Mouse (Mus musculus) hindbrain, embryonic 13.5 days (tissue): ENCODE data around the gene Eef1akmt1. TPM values are rescaled to one million over a fixed set of nuclear protein-coding genes. Genes with fewer than 3 reads are reported as not detected.
A peak's percentile ranks its signal among the peaks of the same experiment; 100 is the strongest.

Experiments used
- ATAC-seq: fragments of 200-750 bp; cut with Nextera tagmentation; 2 replicates; pipeline ENCODE4 v1.8.0; 2017; ENCODE audit warnings: moderate TSS enrichment; ENCODE audit not compliant: low FRiP score
- H3K27ac ChIP-seq: fragments of 300-500 bp; sonication (generic); 2 replicates; pipeline ENCODE4 v1.5.1; 2015; ENCODE audit warnings: inconsistent platforms, mild to moderate bottlenecking, moderate library complexity
- H3K27me3 ChIP-seq: fragments of 300-500 bp; sonication (generic); 2 replicates; pipeline ENCODE4 v1.6.1; 2015; ENCODE audit warnings: mild to moderate bottlenecking, inconsistent platforms
- H3K36me3 ChIP-seq: fragments of 300-500 bp; sonication (generic); 2 replicates; pipeline ENCODE4 v1.6.1; 2015; ENCODE audit warnings: mild to moderate bottlenecking, inconsistent platforms
- H3K4me1 ChIP-seq: fragments of 300-500 bp; sonication (generic); replicated peaks from 2 replicates; pipeline ENCODE4 v1.6.1; 2015; ENCODE audit warnings: inconsistent platforms
- H3K4me2 ChIP-seq: fragments of 300-500 bp; sonication (generic); 2 replicates; pipeline ENCODE4 v1.6.1; 2015; ENCODE audit warnings: inconsistent platforms, mild to moderate bottlenecking, moderate library complexity
- H3K4me3 ChIP-seq: fragments of 300-500 bp; sonication (generic); 2 replicates; pipeline ENCODE4 v1.5.1; 2015; ENCODE audit warnings: mild to moderate bottlenecking, inconsistent platforms
- H3K9ac ChIP-seq: fragments of 300-500 bp; sonication (generic); 2 replicates; pipeline ENCODE4 v1.6.1; 2015; ENCODE audit warnings: mild to moderate bottlenecking, inconsistent platforms
- H3K9me3 ChIP-seq: fragments of 300-500 bp; sonication (generic); 2 replicates; pipeline ENCODE4 v1.6.1; 2016; ENCODE audit warnings: inconsistent platforms
- WGBS: fragments of 180-500 bp; shearing (Covaris S2); methylation state at CpG from one replicate; pipeline ENCODE4 v1.1.7; 2015; 5-methylcytosine and 5-hydroxymethylcytosine counted together
- polyA plus RNA-seq: library from polyadenylated mRNA; unstranded; fragments of >200 nt; fragmentation: Nextera tagmentation; extraction: Ambion mirVana; gene quantifications from 2 replicates; pipeline ENCODE4 v1.2.1, GENCODE M21; 2015

Eef1akmt1 gene
- polyA plus RNA-seq, 1 experiment from 2014 or later = 95.1 TPM

DNA sequence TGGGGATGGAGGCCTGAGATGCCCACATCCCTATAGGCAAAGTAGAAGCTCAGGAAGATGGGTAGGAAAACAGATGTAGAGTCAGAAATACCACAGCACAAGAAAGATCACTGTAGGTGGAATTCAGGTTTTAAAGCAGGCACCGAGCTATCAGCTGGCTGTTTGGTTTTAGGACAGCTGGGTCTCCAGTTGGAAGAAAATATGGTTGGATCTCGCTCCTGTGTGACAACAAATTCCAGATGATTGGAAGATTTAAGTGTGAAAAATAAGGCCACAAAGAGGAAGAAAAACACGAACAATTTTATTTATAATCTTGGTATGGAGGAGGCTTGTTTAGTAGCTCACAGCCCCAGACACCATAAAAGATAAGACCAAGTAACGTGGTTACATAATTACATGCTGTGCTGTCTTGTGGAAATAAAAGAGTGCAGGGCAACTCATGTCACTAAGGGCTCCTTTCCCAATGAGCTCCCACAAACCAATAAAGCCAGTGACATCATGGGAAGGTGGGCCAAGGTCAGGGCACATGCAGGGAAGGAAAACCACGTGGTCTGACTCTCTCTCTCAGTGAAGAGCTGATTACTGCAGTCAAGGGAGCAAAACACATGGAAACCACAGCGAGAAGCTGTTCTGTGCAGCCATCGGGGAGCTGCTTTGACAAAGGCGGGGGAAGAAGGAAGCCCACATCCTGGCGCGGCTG lies 42.2 kb downstream of the Eef1akmt1 start:
- Histone ChIP-seq H3K27ac (no peak overlapping the region), H3K27me3 (peaks cover 32% of the 10 kb centered on the region), H3K9me3 (no peaks in the 10 kb centered on the region), H3K4me1 (peaks cover 27% of the 10 kb centered on the region), H3K4me2 (no peak overlapping the region), H3K4me3 (no peak overlapping the region), H3K36me3 (no peaks in the 10 kb centered on the region), H3K9ac (no peak overlapping the region)
- no peak for ATAC-seq
- 55% methylated on average over 10 of the region's 10 CpGs for WGBS

DNA sequence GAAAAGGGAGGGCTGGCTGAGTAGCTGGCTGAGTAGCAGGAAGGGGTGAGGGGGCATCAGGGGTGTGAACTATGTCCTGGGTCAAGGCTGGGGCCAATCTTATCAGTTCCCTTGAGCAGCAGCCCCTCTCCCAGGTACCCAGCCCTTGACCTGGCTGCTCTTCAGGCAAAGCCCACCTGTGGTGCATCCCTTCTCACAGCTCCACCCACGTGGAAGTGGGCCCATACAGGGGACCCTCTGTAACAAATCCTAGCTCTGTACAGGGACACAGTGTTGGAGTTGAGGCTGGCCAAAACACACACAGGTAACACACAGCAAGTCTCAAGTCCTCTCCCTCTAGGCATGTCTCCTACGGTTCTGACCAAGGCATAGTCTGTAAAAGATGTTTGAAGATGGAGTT lies 43.8 kb downstream of the Eef1akmt1 start:
- ATAC-seq = no peak
- H3K4me2 ChIP-seq = no peak overlapping the region
- no peak overlapping the region for H3K4me3 ChIP-seq
- no peaks in the 10 kb centered on the region for H3K9me3 ChIP-seq
- peaks cover 25% of the 10 kb centered on the region for H3K4me1 ChIP-seq
- no peak overlapping the region for H3K27ac ChIP-seq
- 50% methylated on average over 2 of the region's 2 CpGs for WGBS
- no peak overlapping the region for H3K9ac ChIP-seq
- peaks cover 33% of the 10 kb centered on the region for H3K27me3 ChIP-seq
- no peaks in the 10 kb centered on the region for H3K36me3 ChIP-seq

DNA sequence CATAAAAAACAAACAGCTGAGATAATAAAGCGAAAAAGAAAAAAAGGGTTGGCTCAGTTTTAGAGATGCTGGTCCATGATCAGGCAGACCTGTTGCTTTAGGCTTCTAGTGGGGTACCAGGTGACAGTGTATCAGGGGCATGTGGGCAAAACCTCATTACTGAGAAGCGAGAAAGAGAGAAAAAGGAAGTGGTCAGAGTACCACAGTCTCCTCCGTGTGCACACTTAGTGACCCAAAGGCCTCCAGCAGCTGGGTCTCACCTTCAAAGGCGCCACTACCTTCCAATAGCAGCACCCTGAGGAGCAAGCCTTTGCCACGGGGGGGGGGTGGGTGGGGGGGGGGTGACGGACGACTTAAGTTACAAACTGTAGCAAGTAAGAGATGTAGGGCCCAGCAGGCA lies 44.3 kb downstream of the Eef1akmt1 start:
- WGBS = 38% methylated on average over 7 of the region's 7 CpGs
- Histone ChIP-seq H3K9me3 (no peaks in the 10 kb centered on the region), H3K36me3 (no peaks in the 10 kb centered on the region), H3K27me3 (peaks cover 33% of the 10 kb centered on the region), H3K27ac (no peak overlapping the region), H3K4me1 (peaks cover 25% of the 10 kb centered on the region), H3K4me3 (no peak overlapping the region), H3K9ac (no peak overlapping the region), H3K4me2 (no peak overlapping the region)
- ATAC-seq = no peak

DNA sequence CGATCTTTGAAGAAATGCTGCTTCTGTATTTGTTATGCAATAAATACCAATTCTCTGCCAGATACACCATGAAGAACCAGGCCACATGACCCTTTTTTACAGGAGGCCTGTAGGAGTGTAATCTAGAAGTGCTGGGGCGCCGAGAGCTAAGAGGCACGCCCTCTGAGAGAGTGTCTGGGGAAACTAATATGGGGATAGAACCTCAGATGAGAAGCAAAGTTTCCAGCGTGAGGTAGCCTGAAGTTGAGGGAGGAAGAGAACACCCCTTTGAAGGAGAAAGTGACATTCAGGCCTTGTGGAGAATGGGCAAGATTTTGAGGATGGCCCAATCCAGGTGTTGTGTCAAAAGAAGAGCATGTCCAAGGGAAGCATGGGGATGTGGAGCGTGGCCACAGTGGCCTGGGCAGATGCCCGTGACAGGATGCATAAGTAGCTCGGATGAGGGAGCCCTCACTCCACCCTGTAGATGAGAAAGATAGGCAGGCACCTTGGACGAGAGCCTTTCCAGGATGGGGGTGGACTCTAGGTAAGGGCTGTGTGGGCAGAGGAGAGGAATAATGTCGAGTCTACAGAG lies 45.3 kb downstream of the Eef1akmt1 start:
- Histone ChIP-seq H3K4me2 (peak overlapping the region; percentile 82), H3K9ac (peak overlapping the region; percentile 84), H3K27ac (no peak overlapping the region), H3K36me3 (no peaks in the 10 kb centered on the region), H3K27me3 (peaks cover 30% of the 10 kb centered on the region), H3K9me3 (no peaks in the 10 kb centered on the region), H3K4me1 (peaks cover 25% of the 10 kb centered on the region), H3K4me3 (peak overlapping the region; percentile 78)
- 62% methylated on average over 10 of the region's 10 CpGs for WGBS
- ATAC-seq = peak; percentile 20

GRCm38 (mm10) chr14:57525388-57526049 lies 45.9 kb downstream of the Eef1akmt1 start:
- peak; percentile 87 for ATAC-seq
- Histone ChIP-seq H3K36me3 (no peaks in the 10 kb centered on the region), H3K4me3 (peak overlapping the region; percentile 78), H3K27ac (peak overlapping the region; percentile 79), H3K9me3 (no peaks in the 10 kb centered on the region), H3K27me3 (peaks cover 30% of the 10 kb centered on the region), H3K9ac (peak overlapping the region; percentile 84), H3K4me1 (peaks cover 25% of the 10 kb centered on the region), H3K4me2 (peak overlapping the region; percentile 82)
- 1% methylated on average over 43 of the region's 60 CpGs for WGBS

DNA sequence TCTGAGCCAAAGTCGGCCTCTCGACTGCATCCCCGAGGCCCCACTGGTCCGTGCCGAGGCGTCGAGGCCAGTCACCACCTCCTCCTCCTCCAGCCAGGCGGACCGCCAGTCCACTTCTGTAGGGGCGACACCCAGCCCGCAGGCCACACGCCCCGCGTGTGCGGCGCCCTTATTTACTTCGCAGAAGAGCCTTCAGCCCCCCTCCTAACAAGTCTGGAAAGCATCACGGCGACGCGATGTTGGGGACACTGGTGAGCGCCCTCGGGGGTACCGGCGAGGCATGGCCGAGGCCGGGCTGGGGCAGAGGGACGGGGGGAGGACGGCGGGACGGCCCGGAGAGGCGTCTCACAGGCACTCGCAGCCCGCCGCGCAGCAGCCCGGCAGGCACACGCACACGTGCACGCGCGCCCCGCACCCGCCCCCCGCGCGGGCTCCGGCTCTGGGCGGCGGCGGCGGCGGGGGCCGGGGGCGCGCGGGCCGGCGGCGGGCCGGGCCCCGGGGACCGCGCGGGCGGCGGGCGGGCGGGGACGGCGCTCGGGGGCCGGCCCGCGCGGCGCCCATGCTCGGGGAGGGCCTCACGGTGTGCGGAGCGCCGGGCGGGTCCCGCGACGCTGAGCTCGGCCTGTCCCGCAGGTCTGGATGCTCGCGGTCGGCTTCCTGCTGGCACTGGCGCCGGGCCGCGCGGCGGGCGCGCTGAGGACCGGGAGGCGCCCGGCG lies 46.6 kb downstream of the Eef1akmt1 start, which contains the start of gene Il17d:
Il17d (plus strand) TSS at position 107 of the 717 bp plus-strand sequence.
- peaks cover 30% of the 10 kb centered on the region for H3K27me3 ChIP-seq
- no peaks in the 10 kb centered on the region for H3K36me3 ChIP-seq
- under 1% methylated on average over 32 of the region's 104 CpGs for WGBS

DNA sequence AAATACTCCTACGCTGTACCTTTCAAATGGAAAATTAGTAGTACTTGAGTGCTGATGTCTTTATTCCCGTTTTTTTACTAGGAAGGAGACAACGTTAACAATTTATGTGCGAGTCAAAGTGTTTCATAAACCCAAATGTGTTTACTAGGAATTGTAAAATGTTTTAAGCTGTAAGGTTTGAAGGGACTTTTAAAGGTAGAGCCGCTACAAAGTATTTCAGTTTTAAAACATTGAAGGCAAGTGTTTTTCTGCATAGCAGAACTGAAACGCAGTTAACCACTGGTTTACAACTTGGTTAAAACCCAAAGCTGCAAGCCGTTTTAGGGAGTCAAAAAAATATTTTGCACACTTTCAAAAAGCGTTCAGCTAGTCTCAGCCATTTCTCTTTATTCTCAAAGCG lies 47.6 kb downstream of the Eef1akmt1 start:
- Histone ChIP-seq H3K9ac (no peak overlapping the region), H3K27me3 (peaks cover 30% of the 10 kb centered on the region), H3K4me1 (peaks cover 21% of the 10 kb centered on the region), H3K9me3 (no peaks in the 10 kb centered on the region), H3K4me2 (no peak overlapping the region), H3K4me3 (no peak overlapping the region), H3K27ac (no peak overlapping the region), H3K36me3 (no peaks in the 10 kb centered on the region)
- 91% methylated on average over 9 of the region's 9 CpGs for WGBS
- no peak for ATAC-seq

More for the DNA sequence above, 46.6 kb downstream of the Eef1akmt1 start, which contains the start of gene Il17d:
- ATAC-seq = peak; percentile 55
- Histone ChIP-seq H3K9me3 (no peaks in the 10 kb centered on the region), H3K4me2 (peak within 1 kb of the TSS; percentile 82), H3K4me3 (peak within 1 kb of the TSS; percentile 78), H3K4me1 (peaks cover 25% of the 10 kb centered on the region), H3K9ac (peak within 1 kb of the TSS; percentile 84), H3K27ac (peak within 1 kb of the TSS; percentile 79)

- Histone ChIP-seq H3K4me3 (no peak overlapping the region), H3K27ac (no peak overlapping the region), H3K27me3 (no peaks in the 10 kb centered on the region), H3K9ac (no peak overlapping the region), H3K4me2 (no peak overlapping the region), H3K36me3 (peaks cover 8% of the 10 kb centered on the region), H3K9me3 (no peaks in the 10 kb centered on the region), H3K4me1 (no peaks in the 10 kb centered on the region)
- no peak for ATAC-seq
- WGBS = 88% methylated on average over 7 of the region's 7 CpGs
These were observed 54.4 kb downstream of the Eef1akmt1 start for GRCm38 (mm10) chr14:57517001-57517400.

DNA sequence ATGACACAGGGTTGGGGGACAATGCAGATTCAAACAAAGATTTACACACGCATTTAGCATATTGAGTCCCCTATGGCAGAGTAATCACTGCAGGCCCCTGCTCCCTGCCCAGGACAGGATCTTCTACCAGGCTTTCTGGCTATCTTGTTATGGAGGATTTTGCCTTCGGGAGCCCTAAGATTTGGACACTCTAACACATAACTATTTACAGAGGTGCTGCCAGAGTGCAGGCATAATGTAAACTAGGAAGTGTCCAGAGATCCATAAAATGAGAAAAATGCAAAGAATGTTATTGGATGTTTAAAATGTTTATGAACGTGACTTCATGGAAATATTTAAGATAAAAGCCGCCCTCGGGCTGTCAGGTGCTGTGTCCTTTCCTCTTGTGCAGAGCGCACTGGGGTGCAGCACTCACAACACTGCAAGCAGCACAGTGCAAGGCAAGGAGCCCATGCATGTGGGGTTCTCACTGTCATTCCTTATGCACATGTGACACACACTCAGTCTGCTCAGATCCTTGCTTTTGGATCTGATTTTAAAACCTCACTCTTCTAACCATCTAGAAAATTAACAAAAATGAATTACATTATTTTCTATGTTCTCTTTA lies 56.2 kb downstream of the Eef1akmt1 start:
- H3K9ac ChIP-seq = no peak overlapping the region
- H3K4me2 ChIP-seq = no peak overlapping the region
- H3K27me3 ChIP-seq = no peaks in the 10 kb centered on the region
- H3K4me1 ChIP-seq = no peaks in the 10 kb centered on the region
- no peak for ATAC-seq
- WGBS = 85% methylated on average over 6 of the region's 6 CpGs
- no peak overlapping the region for H3K4me3 ChIP-seq
- no peaks in the 10 kb centered on the region for H3K9me3 ChIP-seq
- H3K27ac ChIP-seq = no peak overlapping the region
- peaks cover 8% of the 10 kb centered on the region for H3K36me3 ChIP-seq

GRCm38 (mm10) chr14:57509554-57509953 lies 61.9 kb downstream of the Eef1akmt1 start:
- no peaks in the 10 kb centered on the region for H3K4me1 ChIP-seq
- H3K27me3 ChIP-seq = no peaks in the 10 kb centered on the region
- H3K9ac ChIP-seq = no peak overlapping the region
- H3K4me2 ChIP-seq = no peak overlapping the region
- no peaks in the 10 kb centered on the region for H3K9me3 ChIP-seq
- H3K36me3 ChIP-seq = peaks cover 8% of the 10 kb centered on the region; the same call in 1 of the 2 replicates
- 57% methylated on average over 6 of the region's 6 CpGs for WGBS
- peak; percentile 75 for ATAC-seq
- H3K4me3 ChIP-seq = no peak overlapping the region
- no peak overlapping the region for H3K27ac ChIP-seq

DNA sequence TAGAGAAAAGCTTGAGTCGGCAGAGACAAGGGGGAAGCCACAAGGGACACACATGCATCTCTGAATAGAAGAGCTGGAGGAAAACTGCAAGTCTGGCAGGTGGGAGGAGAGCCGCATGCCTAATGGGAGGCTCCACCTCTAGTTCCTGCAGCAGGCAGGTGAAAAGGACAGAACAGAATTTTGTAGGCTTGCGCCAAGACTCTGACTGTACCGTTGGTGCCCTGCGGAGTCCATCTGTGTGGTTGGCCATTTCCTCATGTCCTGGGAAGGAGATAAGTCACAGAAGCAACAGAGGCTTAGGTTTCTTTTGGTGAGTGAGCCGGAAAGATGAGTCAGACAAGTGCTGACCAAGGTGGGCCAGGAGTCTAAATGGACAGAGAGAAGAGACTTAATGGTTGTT lies 67.7 kb downstream of the Eef1akmt1 start:
- Histone ChIP-seq H3K27me3 (no peaks in the 10 kb centered on the region), H3K9me3 (no peaks in the 10 kb centered on the region), H3K27ac (no peak overlapping the region), H3K36me3 (peaks cover 19% of the 10 kb centered on the region), H3K4me2 (no peak overlapping the region), H3K9ac (no peak overlapping the region), H3K4me3 (no peak overlapping the region), H3K4me1 (no peaks in the 10 kb centered on the region)
- 89% methylated on average over 6 of the region's 6 CpGs for WGBS
- ATAC-seq = no peak
